17 mouse cellular contexts compared by ENCODE assay signal in genomic region chr13:35085386-35085785, GRCm38 (mm10). TPM values are rescaled to one million over a fixed set of nuclear protein-coding genes. Genes with fewer than 3 reads are reported as not detected.
DNase-seq lines count a peak whose midpoint lies in the region; ATAC-seq and TF ChIP-seq lines count a peak whose summit lies in the region.
"Had no signal": no experiment of that assay in that cellular context is flagged by ENCODE, and none has a peak within 500 bp of the region (broad histone marks: within the 10 kb centered on the region; RNA-seq: fewer than 3 reads in every experiment).

No protein-coding gene starts in this region.

- no peaks in the 10 kb centered on the region for H3K36me3 ChIP-seq in intestine, postnatal 0 days (ENCODE audit: control insufficient read depth, insufficient read depth)
- H3K36me3 ChIP-seq in intestine, embryonic 15.5 days: no peaks in the 10 kb centered on the region
- no peaks in the 10 kb centered on the region for H3K36me3 ChIP-seq in lung, postnatal 0 days (ENCODE audit: insufficient read depth, low read length)
- H3K36me3 ChIP-seq in splenic B cell, adult 2 months (ENCODE audit: control insufficient read depth, insufficient read depth, low read length, poor library complexity, severe bottlenecking): no peaks in the 10 kb centered on the region
- H3K36me3 ChIP-seq: limb, embryonic 15.5 days had no signal

- peak; percentile 11 for DNase-seq in cerebellum, adult 11 months
- no peak for DNase-seq in lung, postnatal 0 days (ENCODE audit: low spot score)
- no peak for DNase-seq in lung, postnatal 4 days
- DNase-seq in splenic B cell, adult 2 months (ENCODE audit: low read depth, low spot score): peak; percentile 33
- no peak for DNase-seq in spleen, adult 12 weeks (ENCODE audit: low spot score)
- DNase-seq: adrenal gland, postnatal 10 days; heart, postnatal 10 days; midbrain, embryonic 14.5 days; right cerebral cortex, postnatal 14 days; thymus, postnatal 14 days had no signal

- no peak for ATAC-seq in cerebellum, adult (ENCODE audit: insufficient number of reproducible peaks, low FRiP score, low TSS enrichment)
- ATAC-seq in intestine, postnatal 0 days: no peak
- ATAC-seq in intestine, embryonic 15.5 days: no peak
- no peak for ATAC-seq in lung, postnatal 0 days
- ATAC-seq: activated CD4-positive, CD25-positive, alpha-beta regulatory T cell, adult 4 months had no signal

- WGBS in intestine, postnatal 0 days: 66% methylated on average over 3 of the region's 3 CpGs
- 68% methylated on average over 3 of the region's 3 CpGs for WGBS in intestine, embryonic 15.5 days
- 55% methylated on average over 3 of the region's 3 CpGs for WGBS in lung, postnatal 0 days

- H3K9me3 ChIP-seq in intestine, postnatal 0 days (ENCODE audit: control insufficient read depth): no peaks in the 10 kb centered on the region
- no peaks in the 10 kb centered on the region for H3K9me3 ChIP-seq in intestine, embryonic 15.5 days
- no peaks in the 10 kb centered on the region for H3K9me3 ChIP-seq in lung, postnatal 0 days (ENCODE audit: low read length)
- H3K9me3 ChIP-seq: limb, embryonic 15.5 days had no signal

- TF ChIP-seq EP300 in lung, postnatal 0 days (IDR thresholded peaks at IDR 0.05): no peak

- peak; percentile 68 for TF ChIP-seq CTCF in intestine, postnatal 0 days (IDR thresholded peaks at IDR 0.05; ENCODE audit: low read depth)
- TF ChIP-seq CTCF in lung, postnatal 0 days (IDR thresholded peaks at IDR 0.05): peak; percentile 24

- no peaks in the 10 kb centered on the region for H3K27me3 ChIP-seq in intestine, postnatal 0 days (replicated peaks; ENCODE audit: control insufficient read depth, insufficient read depth, low read length)
- H3K27me3 ChIP-seq in intestine, embryonic 15.5 days (replicated peaks): no peaks in the 10 kb centered on the region
- H3K27me3 ChIP-seq in lung, postnatal 0 days (replicated peaks; ENCODE audit: insufficient read depth, low read length): no peaks in the 10 kb centered on the region
- no peaks in the 10 kb centered on the region for H3K27me3 ChIP-seq in splenic B cell, adult 2 months (ENCODE audit: control insufficient read depth, insufficient read depth, low read length, poor library complexity, severe bottlenecking)
- H3K27me3 ChIP-seq: limb, embryonic 15.5 days had no signal

- no peak overlapping the region for H3K9ac ChIP-seq in intestine, postnatal 0 days (ENCODE audit: low read depth, low read length)
- no peak overlapping the region for H3K9ac ChIP-seq in intestine, embryonic 15.5 days
- no peak overlapping the region for H3K9ac ChIP-seq in lung, postnatal 0 days (replicated peaks; ENCODE audit: low read depth)
- H3K9ac ChIP-seq: limb, embryonic 15.5 days had no signal

- no peak overlapping the region for H3K4me3 ChIP-seq in intestine, postnatal 0 days (ENCODE audit: low read depth, low read length)
- no peak overlapping the region for H3K4me3 ChIP-seq in intestine, embryonic 15.5 days (replicated peaks)
- no peak overlapping the region for H3K4me3 ChIP-seq in lung, postnatal 0 days (ENCODE audit: low read depth, low read length)
- H3K4me3 ChIP-seq: limb, embryonic 15.5 days; myocyte had no signal

- H3K27ac ChIP-seq in intestine, postnatal 0 days (ENCODE audit: low read depth, low read length): no peak overlapping the region
- H3K27ac ChIP-seq in intestine, embryonic 15.5 days: no peak overlapping the region
- H3K27ac ChIP-seq in lung, postnatal 0 days (ENCODE audit: low read length): no peak overlapping the region
- H3K27ac ChIP-seq: limb, embryonic 15.5 days had no signal

- H3K4me1 ChIP-seq in intestine, postnatal 0 days (replicated peaks; ENCODE audit: control insufficient read depth, insufficient read depth, low read length): no peaks in the 10 kb centered on the region
- no peaks in the 10 kb centered on the region for H3K4me1 ChIP-seq in intestine, embryonic 15.5 days (replicated peaks)
- no peaks in the 10 kb centered on the region for H3K4me1 ChIP-seq in lung, postnatal 0 days (ENCODE audit: insufficient read depth, low read depth, low read length)
- H3K4me1 ChIP-seq: limb, embryonic 15.5 days had no signal

- no peak overlapping the region for H3K4me2 ChIP-seq in intestine, postnatal 0 days (replicated peaks; ENCODE audit: low read depth)
- H3K4me2 ChIP-seq in intestine, embryonic 15.5 days (replicated peaks): no peak overlapping the region
- no peak overlapping the region for H3K4me2 ChIP-seq in lung, postnatal 0 days (replicated peaks; ENCODE audit: low read depth, low read length)
- H3K4me2 ChIP-seq: heart, embryonic 11.5 days; limb, embryonic 15.5 days had no signal

RNA-seq across cellular contexts. Expression of gene Eci2, which starts 58.5 kb away (rescaled TPM):
- polyA plus RNA-seq in intestine, postnatal 0 days (2015; fragmentation: Nextera tagmentation; extraction: Ambion mirVana): 205 and 228 TPM in 2 replicates
- 140 and 147 TPM in 2 replicates for polyA plus RNA-seq in intestine, embryonic 15.5 days (2015; fragmentation: Nextera tagmentation; extraction: Ambion mirVana)
- polyA plus RNA-seq in lung, postnatal 0 days (2015; fragmentation: Nextera tagmentation; extraction: Ambion mirVana): 133 and 150 TPM in 2 replicates

Comparison
In these comparisons a context has a peak if more than half of its experiments do, and no peak if none do; other contexts are left out.
1. DNase-seq: peak in cerebellum, adult 11 months (single experiment) and splenic B cell, adult 2 months (single experiment); none in lung, postnatal 0 days (single experiment), lung, postnatal 4 days (0 of 2) and spleen, adult 12 weeks (single experiment).